Mouse (Mus musculus) right cerebral cortex, postnatal 25 days (tissue): Measurements from ENCODE around the gene Gm21983.

ENCODE experiments used
- DNase-seq: peaks from one replicate; pipeline ENCODE4 v3.0.0; 2022

The Gm21983 gene

DNA sequence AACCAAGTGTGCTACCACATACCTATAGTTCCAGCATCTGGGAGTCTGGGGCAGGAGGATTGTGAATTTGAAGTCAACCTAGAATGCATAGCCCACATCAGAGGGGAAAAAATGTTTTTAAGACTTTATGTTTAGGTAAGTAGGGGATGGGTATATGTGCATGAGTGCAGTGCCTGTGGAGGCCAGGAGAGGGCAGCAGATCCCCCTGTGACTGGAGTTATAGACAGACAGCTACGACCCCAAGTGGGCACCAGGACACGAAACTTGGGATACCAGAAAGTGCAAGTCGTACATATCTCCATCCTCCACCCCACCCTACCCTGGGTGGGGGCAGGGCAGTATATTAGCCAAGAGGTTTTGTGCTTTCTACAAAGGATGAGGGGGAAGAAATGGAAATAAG lies 4.1 kb upstream of the Gm21983 start:
- DNase-seq, result no peak

DNA sequence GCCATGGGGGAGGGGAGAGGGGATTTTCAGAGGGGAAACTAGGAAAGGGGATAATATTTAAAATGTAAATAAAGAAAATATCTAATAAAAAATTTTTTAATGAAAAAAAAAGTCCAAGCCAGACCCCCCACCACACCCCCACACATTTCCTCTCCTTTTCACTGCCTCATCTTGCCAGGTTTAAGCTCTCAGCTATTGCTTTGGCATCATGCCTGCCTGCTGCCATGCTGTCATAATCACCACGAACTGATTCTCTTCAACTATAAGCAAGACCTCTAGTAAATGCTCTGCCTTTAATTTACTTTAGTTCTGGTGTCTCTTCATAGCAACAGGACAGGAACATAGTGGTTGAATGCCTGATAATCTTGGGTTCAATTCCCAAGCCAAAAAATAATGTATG lies 1.6 kb upstream of the Gm21983 start:
- DNase-seq, result no peak

DNA sequence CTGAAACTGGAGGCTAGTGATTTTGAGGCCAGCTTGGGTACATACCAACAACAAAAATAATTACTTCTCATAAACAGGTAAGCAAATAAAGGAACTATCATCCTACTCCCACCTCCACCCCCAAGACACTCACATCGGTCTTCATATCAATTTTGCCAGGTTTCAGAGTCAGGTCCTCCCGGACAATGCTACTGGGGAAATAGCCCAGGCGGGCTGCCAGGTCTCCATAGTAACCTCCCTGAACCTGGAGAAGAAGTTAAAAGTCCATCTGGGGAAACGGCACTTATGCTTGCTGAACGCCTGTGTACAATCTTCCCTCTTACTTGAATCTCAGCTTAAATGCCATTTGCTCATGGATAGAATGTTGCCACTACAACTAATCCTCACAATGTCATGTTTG lies 850 bp downstream of the Gm21983 start:
- DNase-seq, result no peak

- DNase-seq, result no peak
These were observed 1.5 kb downstream of the Gm21983 start for GRCm38 (mm10) chr7:27179217-27179918.

DNA sequence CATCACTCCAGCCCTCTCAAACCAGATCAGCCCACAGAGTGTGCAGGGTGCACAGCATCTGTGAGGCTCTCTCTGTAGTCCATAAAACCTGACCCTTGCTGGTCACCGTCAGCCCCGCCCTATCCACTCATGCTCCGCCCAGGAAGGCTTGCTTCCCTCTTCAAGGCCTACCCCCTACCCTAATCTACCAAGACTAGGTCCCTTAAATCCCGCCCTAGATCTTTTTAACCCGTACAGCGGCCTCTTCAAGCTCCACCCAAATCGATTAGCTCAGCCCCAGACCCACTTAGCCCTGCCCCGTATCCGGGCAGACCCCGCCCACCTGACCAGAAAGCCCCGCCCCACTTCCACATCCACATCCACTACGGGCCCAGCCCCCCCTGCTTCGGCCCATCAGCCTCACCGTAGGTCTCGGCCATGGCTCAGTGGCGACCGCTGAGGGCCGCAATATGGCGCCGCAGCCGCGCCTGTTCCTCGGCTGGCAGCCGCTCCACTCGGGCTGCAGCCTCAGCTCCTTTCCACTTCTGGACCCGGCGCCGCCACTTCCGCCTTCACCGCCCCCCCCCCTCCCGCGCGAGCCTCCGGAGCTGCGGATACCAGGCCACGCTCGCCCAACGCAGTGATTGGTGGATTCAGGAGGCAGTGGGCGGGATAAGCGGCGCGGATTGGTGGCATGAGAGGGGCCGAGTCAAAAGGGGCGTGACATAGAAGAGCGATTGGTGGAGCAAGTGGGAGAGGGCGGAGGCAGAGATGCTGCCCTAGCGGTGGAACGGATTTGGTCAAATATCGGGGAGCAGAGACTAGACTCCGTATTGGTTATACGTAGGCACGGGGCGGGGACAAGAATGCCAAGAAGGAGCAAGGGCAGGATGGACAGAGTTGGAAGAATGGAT lies 2.3 kb downstream of the Gm21983 start, which contains the start of gene Rab4b:
Gene Rab4b, minus strand, starts transcription at position 573 of the 893 bp plus-strand sequence.
- DNase-seq, result peak; percentile 100

- DNase-seq, result no peak
These were observed 3.0 kb downstream of the Gm21983 start for GRCm38 (mm10) chr7:27177942-27178323.

DNA sequence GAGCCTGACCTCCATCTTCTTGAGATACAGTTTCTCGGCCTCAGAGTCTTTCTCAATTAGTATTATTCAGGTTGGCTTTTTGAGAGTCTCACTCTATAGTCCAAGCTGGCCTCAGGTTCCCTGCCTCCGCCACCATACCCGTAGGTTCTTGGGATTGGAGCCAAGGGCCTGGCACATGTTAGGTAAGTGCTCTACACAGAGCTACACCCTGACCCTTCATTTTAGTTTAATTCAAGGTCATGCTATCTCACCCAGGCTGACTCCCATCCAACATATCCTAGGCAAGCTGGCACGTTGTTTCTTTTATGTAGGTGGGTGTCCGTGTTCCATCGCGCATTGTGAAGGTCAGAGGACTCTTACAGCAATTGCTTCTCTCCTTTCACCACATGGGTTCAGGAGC lies 6.0 kb downstream of the Gm21983 start:
- no peak for DNase-seq

GRCm38 (mm10) chr7:27174496-27174895 lies 6.4 kb downstream of the Gm21983 start:
- no peak for DNase-seq

- DNase-seq, result no peak
These were observed 9.9 kb downstream of the Gm21983 start for GRCm38 (mm10) chr7:27170981-27171380.

DNA sequence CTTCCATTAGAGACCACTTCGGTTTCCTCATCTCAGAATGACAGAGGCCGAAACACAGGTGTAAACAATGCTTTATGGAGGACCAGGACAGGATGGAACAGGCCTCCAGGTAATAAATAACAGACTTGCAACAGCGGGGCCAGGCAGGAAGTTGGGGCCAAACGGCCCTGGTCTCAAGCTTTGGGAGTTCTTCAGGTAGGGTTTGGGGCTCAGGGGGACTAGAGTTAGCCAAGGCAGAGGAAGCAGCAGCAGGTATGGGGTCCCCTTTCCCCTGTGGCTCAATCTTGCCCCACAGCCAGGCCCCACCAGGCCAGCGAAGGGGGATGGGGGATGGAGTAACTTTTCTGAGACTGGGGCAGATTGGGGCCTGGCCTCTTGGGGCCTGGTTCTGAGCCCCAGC lies 12.5 kb downstream of the Gm21983 start:
- DNase-seq, result no peak

- no peak for DNase-seq
These were observed 13.3 kb downstream of the Gm21983 start for GRCm38 (mm10) chr7:27167475-27168094.

GRCm38 (mm10) chr7:27166614-27167474 lies 14.0 kb downstream of the Gm21983 start, which contains the start of gene Egln2:
Egln2 (minus strand) TSS chr7:27166802.
- peak; percentile 93 for DNase-seq

DNA sequence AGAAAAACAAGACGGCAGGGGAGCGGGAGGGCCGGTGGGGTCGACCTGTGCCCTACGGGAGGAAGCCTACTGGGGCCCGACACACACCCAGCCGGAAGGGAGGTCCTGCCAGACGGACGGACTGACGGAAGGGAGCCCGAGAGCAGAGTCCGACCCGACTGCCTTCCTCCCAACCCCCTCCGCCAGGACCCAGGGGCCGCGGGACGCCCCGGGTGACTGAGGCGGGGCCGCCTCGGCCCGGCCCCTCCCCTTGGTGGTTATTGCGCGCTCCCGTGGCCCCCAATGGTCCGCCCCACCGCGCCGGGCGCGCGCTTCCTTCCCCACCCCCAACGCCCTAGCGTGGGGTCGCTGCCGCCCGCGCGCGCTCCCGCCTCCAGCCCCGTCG lies 14.7 kb downstream of the Gm21983 start:
- peak; percentile 76 for DNase-seq

GRCm38 (mm10) chr7:27165696-27166095 lies 15.2 kb downstream of the Gm21983 start:
- DNase-seq, result no peak

GRCm38 (mm10) chr7:27165007-27165655 lies 15.8 kb downstream of the Gm21983 start:
- no peak for DNase-seq

- no peak for DNase-seq
These were observed 16.6 kb downstream of the Gm21983 start for GRCm38 (mm10) chr7:27164112-27164947.

DNA sequence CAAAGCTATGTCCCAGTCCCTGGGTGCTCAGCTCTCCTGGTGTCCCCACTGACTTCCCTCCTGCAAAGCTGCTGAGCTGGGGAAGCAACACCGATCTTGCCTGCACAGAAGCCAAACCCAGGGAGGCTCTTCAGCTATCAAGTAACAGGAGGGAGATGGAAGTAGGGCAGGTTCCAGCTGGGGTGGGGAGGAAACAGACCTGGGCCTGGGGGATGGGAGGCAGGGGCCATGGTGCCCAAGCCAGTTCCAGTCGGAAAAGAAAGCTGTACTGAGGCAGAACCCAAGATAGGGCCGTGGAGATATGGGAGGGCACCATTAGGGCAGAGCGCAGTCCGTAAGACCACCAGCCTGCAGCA lies 17.5 kb downstream of the Gm21983 start:
- no peak for DNase-seq

GRCm38 (mm10) chr7:27162780-27163449 lies 18.0 kb downstream of the Gm21983 start:
- no peak for DNase-seq

- DNase-seq, result no peak
These were observed 19.1 kb downstream of the Gm21983 start for GRCm38 (mm10) chr7:27161744-27162143.

DNA sequence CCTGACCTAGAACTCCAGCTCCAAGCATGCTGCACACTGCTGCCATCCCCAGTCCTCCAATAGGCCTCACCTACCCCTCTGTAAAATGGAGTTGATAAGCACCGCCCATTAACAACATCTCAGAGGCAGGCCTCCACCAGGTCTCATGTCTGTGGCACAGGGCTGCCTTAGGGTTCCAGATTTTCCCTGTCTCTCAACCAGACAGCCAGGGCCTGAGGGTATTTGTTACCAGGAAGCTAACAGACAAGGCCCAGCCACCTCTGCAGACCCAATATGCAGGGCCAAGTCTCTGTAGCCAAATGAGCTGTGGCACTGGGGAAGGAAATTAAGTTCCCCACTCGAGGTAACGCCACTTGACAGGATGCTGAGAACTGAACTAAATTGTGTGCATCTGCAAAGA lies 20.0 kb downstream of the Gm21983 start:
- no peak for DNase-seq

GRCm38 (mm10) chr7:27159882-27160281 lies 21.0 kb downstream of the Gm21983 start:
- DNase-seq, result peak; percentile 74
